Mouse (Mus musculus) hindbrain, postnatal 0 days (tissue): Measurements from ENCODE around the gene Eps8. TPM values are rescaled to one million over a fixed set of nuclear protein-coding genes. Genes with fewer than 3 reads are reported as not detected.

Source experiments
- ATAC-seq: fragments of 200-750 bp; cut with Nextera tagmentation; 2 replicates; pipeline ENCODE4 v1.8.0; 2017; ENCODE audit warnings: mild to moderate bottlenecking, moderate TSS enrichment, moderate library complexity
- DNase-seq: peaks from one replicate; pipeline ENCODE4 v3.0.0-alpha.2; 2015; ENCODE audit warnings: low spot score
- H3K27ac ChIP-seq: fragments of 300-500 bp; sonication (generic); 2 replicates; pipeline ENCODE4 v1.5.1; 2014; ENCODE audit warnings: mild to moderate bottlenecking
- H3K27me3 ChIP-seq: fragments of 300-500 bp; sonication (generic); 2 replicates; pipeline ENCODE4 v1.6.1; 2014; ENCODE audit warnings: low read length, mixed read lengths; ENCODE audit not compliant: insufficient read depth
- H3K36me3 ChIP-seq: fragments of 300-500 bp; sonication (generic); 2 replicates; pipeline ENCODE4 v1.6.1; 2014; ENCODE audit warnings: low read length, mixed read lengths; ENCODE audit not compliant: insufficient read depth
- H3K4me1 ChIP-seq: fragments of 300-500 bp; sonication (generic); 2 replicates; pipeline ENCODE4 v1.6.1; 2014; ENCODE audit warnings: antibody characterized with exemption, low read length, mixed read lengths; ENCODE audit not compliant: insufficient read depth
- H3K4me2 ChIP-seq: fragments of 300-500 bp; sonication (generic); 2 replicates; pipeline ENCODE4 v1.6.1; 2014; ENCODE audit warnings: low read depth, mild to moderate bottlenecking, low read length, moderate library complexity, mixed read lengths
- H3K4me3 ChIP-seq: fragments of 300-500 bp; sonication (generic); 2 replicates; pipeline ENCODE4 v1.5.1; 2014; ENCODE audit warnings: low read length
- H3K9ac ChIP-seq: fragments of 300-500 bp; sonication (generic); replicated peaks from 2 replicates; pipeline ENCODE4 v1.6.1; 2014; ENCODE audit warnings: mild to moderate bottlenecking, low read length, moderate library complexity, mixed read lengths
- H3K9me3 ChIP-seq: fragments of 300-500 bp; sonication (generic); 2 replicates; pipeline ENCODE4 v1.6.1; 2016; ENCODE audit warnings: low read length, mixed read lengths
- CTCF ChIP-seq: IDR thresholded peaks from 2 replicates; pipeline ENCODE4 v1.5.1; 2016; ENCODE audit warnings: antibody characterized with exemption, control low read depth, low read depth
- WGBS: fragments of 180-500 bp; shearing (Covaris S2); extraction: QIAGEN DNeasy Blood & Tissue Kit; methylation state at CpG from one replicate; pipeline ENCODE4 v1.1.7; 2014; 5-methylcytosine and 5-hydroxymethylcytosine counted together
- polyA plus RNA-seq: library from polyadenylated mRNA; unstranded; fragments of >200 nt; fragmentation: Nextera tagmentation; extraction: Ambion mirVana; gene quantifications from 2 replicates; pipeline ENCODE4 v1.2.1, GENCODE M21; 2015
- total RNA-seq: library from RNA; depleted of rRNA; stranded (reverse); fragments of >200 nt; gene quantifications from 2 replicates; pipeline ENCODE4 v1.2.3, GENCODE M21; 2014

Eps8 gene
- total and polyA plus RNA-seq, 2 experiments from 2014 or later = 31.8 to 40.0 TPM

- H3K4me1 ChIP-seq = no peaks in the 10 kb centered on the region; the same call in 1 of the 2 replicates
- no peak for TF ChIP-seq CTCF
- ATAC-seq (no peak), DNase-seq (peak; percentile 31)
- H3K27ac ChIP-seq = no peak overlapping the region
- no peak overlapping the region for H3K4me3 ChIP-seq
- H3K36me3 ChIP-seq = no peaks in the 10 kb centered on the region
- no peak overlapping the region for H3K4me2 ChIP-seq
- H3K9me3 ChIP-seq = no peaks in the 10 kb centered on the region
- WGBS = 73% methylated on average over 4 of the region's 4 CpGs
- no peaks in the 10 kb centered on the region for H3K27me3 ChIP-seq
- H3K9ac ChIP-seq = no peak overlapping the region
Measured at GRCm38 (mm10) chr6:137604417-137605248, 50.0 kb downstream of the Eps8 start.

- Histone ChIP-seq H3K9ac (no peak overlapping the region), H3K4me2 (no peak overlapping the region), H3K4me3 (no peak overlapping the region), H3K9me3 (no peaks in the 10 kb centered on the region), H3K36me3 (no peaks in the 10 kb centered on the region), H3K4me1 (no peaks in the 10 kb centered on the region), H3K27ac (no peak overlapping the region), H3K27me3 (no peaks in the 10 kb centered on the region)
- no peak for TF ChIP-seq CTCF
- DNase-seq (no peak), ATAC-seq (no peak)
- WGBS = 25% methylated on average over 7 of the region's 7 CpGs
Measured at GRCm38 (mm10) chr6:137598306-137598705, 56.4 kb downstream of the Eps8 start.

- Histone ChIP-seq H3K27me3 (no peaks in the 10 kb centered on the region), H3K4me1 (no peaks in the 10 kb centered on the region), H3K4me3 (no peak overlapping the region), H3K27ac (no peak overlapping the region), H3K9ac (no peak overlapping the region), H3K4me2 (no peak overlapping the region), H3K9me3 (no peaks in the 10 kb centered on the region), H3K36me3 (no peaks in the 10 kb centered on the region)
- no peak for TF ChIP-seq CTCF
- 91% methylated on average over 8 of the region's 8 CpGs for WGBS
- DNase-seq = no peak
- ATAC-seq = no peak
Measured at GRCm38 (mm10) chr6:137597442-137598058, 57.1 kb downstream of the Eps8 start.

DNA sequence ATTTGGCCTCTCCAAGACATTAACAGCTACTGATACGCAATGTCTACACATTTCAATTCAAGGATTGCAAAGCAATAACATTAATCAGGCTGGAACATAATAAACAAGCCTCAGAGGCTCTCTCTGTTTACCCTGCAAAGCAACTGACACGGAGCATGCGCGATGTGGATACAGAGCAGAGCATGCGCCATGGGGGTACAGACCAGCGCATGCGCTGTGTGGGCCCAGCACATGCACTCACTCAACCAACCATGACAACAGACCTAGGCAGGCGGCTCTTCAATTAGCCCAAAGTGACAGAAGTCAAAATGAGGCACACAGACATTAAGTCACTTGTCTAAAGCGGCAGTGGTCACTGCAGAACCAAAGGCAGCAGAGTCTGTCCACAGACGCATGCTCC, 62.1 kb downstream of the Eps8 start:
- H3K4me1 ChIP-seq = no peaks in the 10 kb centered on the region
- H3K27me3 ChIP-seq = no peaks in the 10 kb centered on the region
- no peaks in the 10 kb centered on the region for H3K36me3 ChIP-seq
- no peak overlapping the region for H3K9ac ChIP-seq
- WGBS = 88% methylated on average over 10 of the region's 10 CpGs
- H3K9me3 ChIP-seq = no peaks in the 10 kb centered on the region
- TF ChIP-seq CTCF = no peak
- H3K4me3 ChIP-seq = no peak overlapping the region
- no peak for DNase-seq
- no peak overlapping the region for H3K4me2 ChIP-seq
- H3K27ac ChIP-seq = no peak overlapping the region
- no peak for ATAC-seq

GRCm38 (mm10) chr6:137589245-137589618, 65.4 kb downstream of the Eps8 start:
- H3K4me2 ChIP-seq = no peak overlapping the region
- WGBS = 86% methylated on average over 3 of the region's 3 CpGs
- H3K9ac ChIP-seq = no peak overlapping the region
- ATAC-seq (no peak), DNase-seq (no peak)
- H3K4me3 ChIP-seq = no peak overlapping the region
- no peaks in the 10 kb centered on the region for H3K36me3 ChIP-seq
- H3K4me1 ChIP-seq = no peaks in the 10 kb centered on the region
- no peak overlapping the region for H3K27ac ChIP-seq
- TF ChIP-seq CTCF = no peak
- H3K27me3 ChIP-seq = no peaks in the 10 kb centered on the region
- H3K9me3 ChIP-seq = no peaks in the 10 kb centered on the region

DNA sequence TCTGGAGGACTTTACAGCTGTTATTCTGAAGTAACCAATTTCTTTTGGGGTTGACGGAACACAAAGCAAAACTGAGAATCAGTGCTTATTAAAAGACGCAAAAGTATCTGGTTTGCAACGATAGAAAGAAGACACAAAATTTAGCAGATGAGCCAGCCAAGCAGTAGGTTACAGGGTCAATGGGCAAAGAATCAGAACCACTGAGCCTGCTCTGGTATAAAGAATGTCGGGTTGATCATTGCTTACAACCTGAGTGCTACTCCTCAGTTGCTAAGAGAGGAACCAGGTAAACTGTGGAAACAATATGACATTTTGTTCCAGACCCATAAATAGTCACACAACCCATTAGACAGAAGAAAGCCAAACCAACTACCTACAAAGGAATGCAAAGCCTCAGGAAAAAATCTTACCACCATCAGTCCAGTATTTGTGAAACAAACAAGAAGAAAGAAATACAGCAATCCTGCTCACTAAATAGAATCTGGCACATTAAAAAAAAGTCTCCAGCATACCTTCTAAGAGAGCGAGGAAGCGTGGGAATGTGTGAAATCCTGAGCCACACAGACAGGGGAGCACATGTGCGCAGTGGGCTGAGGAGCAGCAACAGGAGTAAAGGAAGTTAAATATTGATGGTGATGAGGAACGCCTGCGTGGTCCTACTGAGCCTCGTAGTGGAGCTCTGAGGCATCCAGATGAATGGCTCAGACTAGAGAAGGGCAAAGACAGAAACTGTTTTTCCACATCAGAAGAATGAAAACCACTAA, 66.0 kb downstream of the Eps8 start:
- Histone ChIP-seq H3K4me1 (no peaks in the 10 kb centered on the region), H3K4me2 (no peak overlapping the region), H3K36me3 (no peaks in the 10 kb centered on the region), H3K9ac (no peak overlapping the region), H3K27ac (no peak overlapping the region), H3K27me3 (no peaks in the 10 kb centered on the region), H3K9me3 (no peaks in the 10 kb centered on the region), H3K4me3 (no peak overlapping the region)
- no peak for TF ChIP-seq CTCF
- DNase-seq (no peak), ATAC-seq (no peak)
- 90% methylated on average over 10 of the region's 10 CpGs for WGBS

DNA sequence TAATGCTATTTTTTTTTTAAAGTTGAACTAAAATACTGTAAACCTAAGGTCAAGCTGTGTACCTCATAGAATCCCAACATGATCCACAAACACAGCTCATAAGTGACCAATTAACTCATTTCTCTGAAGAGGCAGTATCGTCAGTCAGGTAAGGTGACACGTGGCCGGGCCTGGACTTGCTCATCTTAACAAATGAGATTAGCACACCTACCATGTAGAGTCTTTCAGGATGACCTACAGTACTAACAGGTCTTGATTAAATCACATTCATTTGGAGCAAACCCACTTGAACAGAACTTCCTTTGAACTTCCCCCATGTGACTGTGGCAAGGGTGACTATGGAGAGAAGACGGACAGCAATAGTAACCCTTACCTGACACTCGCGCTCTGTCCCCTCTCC, 66.8 kb downstream of the Eps8 start:
- no peak for ATAC-seq
- WGBS = 90% methylated on average over 6 of the region's 6 CpGs
- TF ChIP-seq CTCF = no peak

More for the DNA sequence above, 66.8 kb downstream of the Eps8 start:
- Histone ChIP-seq H3K4me3 (no peak overlapping the region), H3K9me3 (no peaks in the 10 kb centered on the region), H3K4me2 (no peak overlapping the region), H3K36me3 (no peaks in the 10 kb centered on the region), H3K4me1 (no peaks in the 10 kb centered on the region), H3K27ac (no peak overlapping the region), H3K27me3 (no peaks in the 10 kb centered on the region), H3K9ac (no peak overlapping the region)
- DNase-seq = no peak
